Mouse (Mus musculus) spleen, postnatal 0 days (tissue): ENCODE data around the gene Ankra2. TPM values are rescaled to one million over a fixed set of nuclear protein-coding genes. Genes with fewer than 3 reads are reported as not detected.

Experiments
- polyA plus RNA-seq: library from polyadenylated mRNA; unstranded; fragments of >200 nt; fragmentation: Nextera tagmentation; extraction: Ambion mirVana; gene quantifications from 2 replicates; pipeline ENCODE4 v1.2.1, GENCODE M21; 2015

Gene Ankra2
- polyA plus RNA-seq: 18.3 and 19.2 TPM in 2 replicates

DNA sequence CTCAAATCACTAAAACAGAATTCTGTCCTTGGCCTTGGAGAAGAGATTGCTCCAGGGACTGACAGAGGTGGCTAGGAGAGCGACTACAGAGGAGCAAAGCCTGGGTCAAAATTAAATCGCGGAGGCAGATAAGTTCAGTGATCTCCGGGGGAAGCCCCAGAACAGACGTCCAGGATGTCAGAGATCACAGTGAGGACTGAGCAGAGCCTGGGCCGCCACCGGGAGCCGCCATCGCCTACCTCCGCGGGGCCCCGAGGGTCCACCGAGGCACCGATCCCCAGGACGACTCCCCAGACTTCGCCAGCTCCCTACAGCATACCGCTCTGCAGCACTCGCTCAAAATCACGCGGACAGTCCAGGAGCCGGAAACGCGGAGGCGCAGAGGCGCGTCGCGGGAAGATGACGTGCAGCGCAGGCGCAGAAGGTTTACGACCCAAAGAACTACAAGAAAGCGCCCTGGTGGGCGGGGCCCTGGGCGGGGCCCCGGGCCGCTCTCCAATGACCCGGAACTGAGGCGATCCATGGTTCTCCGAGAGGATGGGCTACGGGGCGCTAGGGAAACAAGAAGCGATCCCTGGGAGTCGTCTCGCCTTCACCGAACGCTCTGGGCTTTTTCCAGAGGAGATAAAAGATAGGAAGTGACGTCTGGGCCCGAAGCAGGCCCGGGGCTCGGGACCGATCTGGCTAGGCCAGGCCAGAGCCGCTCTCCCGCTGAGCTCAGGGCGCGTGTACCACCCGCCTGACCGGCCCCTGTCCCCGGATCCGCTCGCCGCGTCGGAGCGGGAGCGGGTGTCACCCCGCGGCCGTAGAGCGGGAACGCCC, at the start of gene Ankra2, which contains the start of gene Utp15:
Gene Ankra2 (plus strand): TSS at position 439 of the 822 bp plus-strand sequence.
Gene Utp15 (minus strand): TSS at position 406 of the 822 bp plus-strand sequence.

DNA sequence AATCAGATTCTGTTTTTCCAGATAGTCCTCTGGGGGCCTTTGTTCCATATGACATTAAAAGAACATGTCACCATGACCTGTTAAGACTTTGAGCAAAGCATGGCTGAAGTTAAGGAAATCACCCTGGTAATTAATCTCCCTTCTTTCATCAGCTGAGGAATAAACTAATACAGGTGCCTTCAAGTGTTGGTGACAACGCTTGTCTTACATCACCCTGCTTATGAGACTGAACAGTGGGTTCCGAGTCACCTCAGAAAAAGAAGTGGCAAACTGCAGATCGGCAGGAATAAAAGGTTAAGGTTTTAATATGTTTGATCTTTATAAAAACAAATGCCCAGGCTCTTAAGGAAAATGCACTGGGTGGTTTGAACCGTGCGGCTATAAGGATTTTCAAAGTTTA, 16.8 kb downstream of the Ankra2 start, which contains the start of gene Gm21976:
Gene Gm21976 (plus strand): TSS at position 202 of the 400 bp plus-strand sequence.

DNA sequence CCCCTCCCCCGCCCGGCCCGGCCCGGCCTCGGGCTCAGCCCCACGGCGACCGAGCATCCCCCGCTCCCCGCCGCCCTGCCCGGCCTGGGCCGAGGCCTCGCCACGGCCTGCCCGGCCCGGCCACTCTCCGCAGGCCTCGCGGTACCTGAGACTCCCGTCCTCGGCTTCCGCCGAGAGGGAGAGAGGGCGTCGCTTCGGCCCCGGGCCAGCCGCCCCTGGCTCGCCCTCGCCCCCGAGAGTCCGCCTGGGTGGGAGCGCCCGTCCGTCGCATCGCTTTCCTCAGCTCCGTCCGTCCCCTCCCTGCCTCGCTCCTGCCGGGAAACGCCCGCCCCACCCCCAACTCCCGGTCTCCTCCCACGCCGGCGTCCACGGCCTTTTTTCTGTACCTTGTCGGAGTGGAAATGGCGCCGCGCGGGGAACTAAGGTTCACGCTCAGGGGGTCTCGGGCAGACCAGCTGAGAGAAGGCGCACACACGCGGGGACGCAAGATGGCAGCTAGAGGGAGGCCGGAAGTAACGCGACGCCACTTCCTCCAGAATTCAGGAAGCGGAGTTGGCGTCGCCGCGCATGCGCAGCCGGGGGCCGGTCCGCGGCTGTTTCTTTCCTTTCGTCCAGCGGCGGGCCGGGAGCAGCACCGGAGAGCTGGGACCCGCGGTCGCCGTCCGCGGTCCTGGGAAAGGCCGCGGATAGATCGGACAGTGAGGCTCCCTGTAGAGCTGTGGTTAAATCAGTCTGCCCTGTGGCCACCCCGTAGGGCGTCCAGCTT, 53.8 kb downstream of the Ankra2 start, which contains the start of gene Btf3:
Gene Btf3 (minus strand): TSS at position 527 of the 766 bp plus-strand sequence.

Other genes starting within 250 kb of the Ankra2 start
- gene Arhgef28, start 56.6 kb upstream of the Ankra2 start, polyA plus RNA-seq: 0.85 and 1.4 TPM in 2 replicates
- 14.4 and 15.5 TPM in 2 replicates for gene Utp15, start within 50 bp of the Ankra2 start, polyA plus RNA-seq
- gene Gm21976, start 16.8 kb downstream of the Ankra2 start, polyA plus RNA-seq: not detected in 2 replicates
- gene Btf3, start 53.9 kb downstream of the Ankra2 start, polyA plus RNA-seq: 568 and 606 TPM in 2 replicates
- gene Foxd1, start 91.2 kb downstream of the Ankra2 start, polyA plus RNA-seq: not detected in 2 replicates
- 0.41 and 1.3 TPM in 2 replicates for gene Gm10320, start 228.9 kb downstream of the Ankra2 start, polyA plus RNA-seq